Mouse (Mus musculus) adrenal gland, adult 2 months (tissue): ENCODE measurements around the gene Specc1. TPM values are rescaled to one million over a fixed set of nuclear protein-coding genes. Genes with fewer than 3 reads are reported as not detected.
"Not testable (repeated sequence)": the region's sequence is repeated elsewhere in the genome, so short reads cannot be mapped to it uniquely, and the experiment has no call there.

Experiments
- DNase-seq: peaks from one replicate; pipeline ENCODE4 v3.0.0; 2021
- long read RNA-seq: library from polyadenylated mRNA; stranded (forward); transcript quantifications from one replicate; pipeline ENCODE4 v2.0.0, GENCODE M21; 2021
- polyA plus RNA-seq: library from polyadenylated mRNA; depleted of rRNA; stranded (reverse); fragments of >200 nt; gene quantifications from 2 replicates; pipeline ENCODE4 v1.2.3, GENCODE M21; 2012; rRNA removed
- total RNA-seq, 2 experiments: library from RNA; stranded (reverse); gene quantifications; 2 replicates each; pipeline ENCODE4 v1.2.3; 2021

Gene Specc1
- total RNA-seq: 1 to 10 TPM; 6.7 to 8.4 TPM
- 1.8 and 3.1 TPM in 2 replicates for polyA plus RNA-seq
- long read RNA-seq, partial matches to known transcripts: 0 of 1 reads
- long read RNA-seq, other reads (novel, unspliced or antisense): 1 of 1 reads

DNA sequence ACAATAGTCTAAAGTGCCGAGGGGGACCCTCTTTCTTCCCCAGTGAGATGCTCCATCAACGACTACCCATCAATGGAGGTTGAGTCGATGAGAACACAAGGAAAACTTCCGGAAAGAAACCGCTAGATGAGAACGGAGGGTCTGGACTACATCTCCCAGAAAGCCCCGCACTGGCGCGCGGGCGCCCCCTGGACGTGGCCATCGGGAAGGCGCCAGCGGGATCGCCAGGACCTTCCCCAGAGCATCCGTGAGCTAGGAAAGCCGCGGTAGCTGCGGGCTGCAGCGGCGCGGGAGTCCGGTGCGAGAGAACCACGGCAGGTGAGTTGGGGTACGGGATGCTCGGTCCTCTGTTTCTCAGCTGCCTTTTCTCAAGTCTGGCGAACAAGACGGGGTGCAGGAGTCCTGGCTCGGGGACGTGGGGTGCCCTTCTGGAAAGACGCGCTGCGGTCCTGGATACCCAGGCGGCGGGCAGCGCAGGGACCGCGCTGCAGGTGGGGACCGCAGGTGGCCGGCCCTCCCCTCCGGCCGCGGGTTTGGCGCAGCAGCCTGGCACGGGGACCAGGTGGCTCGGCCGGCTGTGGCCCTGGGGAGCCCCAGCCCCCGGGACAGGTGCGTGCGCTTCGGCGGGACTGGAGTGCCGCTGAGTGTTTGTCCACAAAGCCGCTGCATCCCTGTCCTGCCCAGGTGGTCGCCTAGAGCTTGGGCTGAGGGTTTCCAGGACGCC, at the start of gene Specc1:
TSS of gene Specc1 (plus strand) at position 192 of the 724 bp plus-strand sequence.
- peak; percentile 92 for DNase-seq

GRCm38 (mm10) chr11:61908315-61908714, 48.2 kb upstream of the Specc1 start:
- DNase-seq: no peak

DNA sequence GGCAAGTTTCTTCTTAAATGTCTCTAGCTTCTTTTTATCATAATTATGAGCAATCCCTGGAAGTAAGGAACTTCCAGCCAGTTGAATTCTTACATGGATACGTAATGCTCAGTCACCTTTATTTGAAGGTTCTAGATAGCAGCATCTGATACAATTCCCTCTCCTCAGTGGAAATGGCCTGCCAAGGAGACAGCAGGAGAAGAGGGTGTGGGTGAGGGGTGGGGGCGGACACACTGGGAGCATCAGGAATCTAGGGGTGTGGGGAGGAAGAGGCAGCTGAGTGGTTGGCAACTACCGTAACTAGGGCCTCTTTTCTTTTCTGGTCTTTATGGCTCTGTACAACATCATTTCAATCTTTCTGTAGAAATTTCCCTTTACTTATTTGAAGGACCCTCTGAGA, 36.9 kb upstream of the Specc1 start:
- no peak for DNase-seq

DNA sequence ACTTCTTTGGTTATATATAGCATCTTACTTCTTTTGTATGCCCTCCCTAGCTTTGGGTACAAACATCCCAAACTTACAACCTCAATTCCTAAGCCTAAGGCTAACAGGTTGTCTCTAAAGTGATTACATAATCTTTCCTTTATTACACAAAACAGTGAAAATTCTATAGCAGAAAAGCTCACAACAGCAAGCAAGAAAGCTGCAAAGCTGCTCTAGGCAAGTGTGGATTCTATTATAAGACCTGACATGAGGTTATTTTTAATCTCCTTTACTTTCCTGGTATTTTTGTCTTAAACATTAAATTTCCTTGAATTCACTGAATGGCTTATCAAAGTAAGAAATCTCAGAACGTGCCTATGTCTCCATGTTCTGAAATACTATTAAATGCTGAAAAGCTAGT, 33.3 kb upstream of the Specc1 start:
- DNase-seq: no peak

DNA sequence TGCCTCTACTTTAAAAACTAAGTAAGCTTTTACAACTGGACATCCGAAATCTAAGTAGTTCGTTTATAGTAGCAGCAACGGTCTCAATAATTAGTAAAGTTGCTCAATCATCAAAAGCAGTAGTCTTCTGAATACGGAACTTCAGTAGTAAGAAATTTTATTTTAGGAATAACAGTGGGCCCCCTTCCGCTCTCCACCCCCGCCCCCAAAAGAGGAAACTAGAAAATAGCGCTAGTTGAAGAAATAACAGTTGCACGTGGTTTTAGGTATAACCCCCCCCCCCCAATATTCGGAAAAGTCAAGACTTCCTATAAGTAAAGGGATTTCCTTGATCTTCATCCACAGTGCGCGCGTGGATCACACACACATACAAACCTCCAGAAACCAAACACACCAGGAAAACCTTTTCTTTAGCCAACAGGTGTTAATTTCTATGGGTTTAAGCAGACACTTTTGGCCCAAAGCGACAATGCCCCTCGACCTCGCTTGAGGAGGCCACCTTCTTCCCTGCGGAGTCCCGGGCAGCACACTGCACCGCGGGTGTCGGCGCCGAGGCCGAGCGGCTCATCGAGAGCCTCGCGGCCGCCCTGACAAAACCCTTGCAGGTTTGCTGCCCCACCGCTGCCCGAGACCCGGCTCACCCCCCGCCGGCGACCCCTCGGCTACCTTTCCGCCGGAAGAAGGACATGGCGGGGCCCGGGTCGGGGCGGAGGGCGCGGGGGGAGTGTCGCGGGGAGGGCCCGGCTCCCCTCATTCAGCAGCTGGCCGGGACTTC, 27.1 kb upstream of the Specc1 start:
- no peak for DNase-seq

DNA sequence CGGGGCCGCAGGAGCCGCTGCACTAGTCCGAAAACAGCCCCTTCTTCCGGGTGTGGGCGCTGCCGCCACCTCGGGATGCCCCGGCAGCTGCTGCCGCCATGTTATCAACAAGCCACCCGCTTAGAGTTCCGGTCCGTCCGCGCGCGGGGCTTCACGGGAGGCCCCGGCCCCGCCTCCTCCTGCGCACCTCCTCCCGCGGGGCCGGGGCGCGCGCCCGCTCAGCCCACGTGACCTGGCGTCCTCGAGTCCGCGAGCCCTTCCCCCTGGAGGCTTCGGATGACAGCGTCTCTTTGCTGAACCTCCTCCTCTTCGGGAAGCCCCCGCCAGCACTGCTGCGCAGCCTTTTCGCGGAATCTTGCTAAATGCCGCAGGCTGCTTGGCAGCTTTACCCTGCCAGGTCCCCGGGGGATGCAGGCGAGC, 26.5 kb upstream of the Specc1 start, which contains the start of gene Akap10:
TSS of gene Akap10 (minus strand) at position 155 of the 420 bp plus-strand sequence.
- peak; percentile 97 for DNase-seq

DNA sequence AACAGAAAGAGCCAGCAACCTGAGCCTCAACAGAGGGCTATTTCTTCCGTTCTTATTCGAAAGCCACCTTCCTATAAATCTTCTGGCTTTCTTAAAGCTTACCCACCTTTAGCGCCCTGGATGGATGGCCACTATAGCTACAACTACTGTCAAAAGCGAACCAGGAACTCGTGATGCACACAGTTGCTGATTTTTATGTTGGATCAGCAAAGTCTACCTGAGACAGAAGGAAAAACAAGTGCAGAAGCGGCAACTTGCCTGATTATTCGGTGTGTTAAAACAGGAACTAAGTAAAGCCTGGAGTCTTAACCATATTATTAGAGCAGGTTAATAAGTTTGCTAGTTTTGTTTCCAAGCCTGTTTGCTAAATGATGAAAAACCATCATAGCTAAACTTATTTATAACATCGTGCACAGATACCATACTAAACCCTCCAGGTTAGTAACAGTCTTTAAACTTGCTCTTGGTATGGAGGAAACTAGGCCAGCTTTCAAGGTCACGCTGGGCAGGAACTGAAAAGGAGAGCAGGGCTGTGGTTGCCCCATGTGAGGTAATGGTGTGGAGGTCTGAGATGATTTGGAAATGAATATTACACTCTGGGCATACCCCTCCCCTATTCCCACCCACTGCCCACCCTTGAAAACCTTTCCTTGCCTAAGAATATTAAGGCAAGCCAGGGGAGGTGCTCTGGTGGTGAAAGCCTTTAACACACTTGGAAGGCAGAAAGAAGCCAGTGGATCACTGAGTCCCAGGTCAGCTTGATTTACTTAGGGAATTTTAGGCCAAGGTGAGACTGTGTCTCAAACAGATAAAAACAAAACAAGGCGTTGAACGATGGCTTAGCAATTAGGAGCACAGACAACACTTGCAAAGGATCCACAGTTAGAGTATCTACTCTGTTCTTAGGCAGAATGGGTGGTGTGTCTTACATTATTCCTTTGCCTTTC, 25.6 kb upstream of the Specc1 start:
- peak; percentile 40 for DNase-seq

DNA sequence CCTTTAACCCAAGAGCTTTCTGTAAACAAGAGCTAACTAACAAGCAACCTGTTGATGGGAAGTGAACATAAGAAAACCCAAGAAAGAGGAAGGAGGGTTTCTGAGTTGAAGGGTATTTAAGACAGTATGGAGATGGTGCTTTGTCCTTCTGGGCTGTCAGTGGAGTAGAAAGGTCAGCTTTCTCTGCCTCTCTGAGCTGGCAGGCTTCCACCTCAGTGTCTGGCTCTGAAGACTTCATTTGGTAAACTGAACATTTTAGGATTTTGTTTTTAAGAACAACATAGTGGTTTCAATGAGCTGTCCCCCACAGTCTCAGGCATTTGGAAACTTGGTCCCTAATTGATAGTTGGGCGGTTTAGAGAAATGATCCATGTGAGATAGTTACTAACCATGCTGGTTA, 18.8 kb upstream of the Specc1 start:
- no peak for DNase-seq

DNA sequence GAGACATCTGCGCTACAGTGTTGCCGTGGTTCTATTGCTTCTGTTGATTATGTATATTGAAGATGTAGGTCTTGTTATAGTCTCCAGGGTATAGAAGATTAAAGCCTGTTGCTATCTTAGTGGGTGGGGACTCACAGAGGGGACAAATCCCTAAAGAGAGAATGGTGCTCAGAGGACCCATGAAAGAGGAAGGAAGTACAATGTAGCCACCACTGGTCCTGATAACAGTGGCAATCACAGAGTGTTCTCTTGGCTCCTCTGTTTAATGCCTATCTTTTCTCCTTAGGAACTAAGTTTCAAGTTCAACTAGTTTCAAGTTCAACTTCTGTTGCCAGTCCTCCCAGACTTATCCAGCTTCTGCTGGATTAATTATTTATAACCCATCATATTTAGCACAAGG, 13.7 kb upstream of the Specc1 start:
- no peak for DNase-seq

DNA sequence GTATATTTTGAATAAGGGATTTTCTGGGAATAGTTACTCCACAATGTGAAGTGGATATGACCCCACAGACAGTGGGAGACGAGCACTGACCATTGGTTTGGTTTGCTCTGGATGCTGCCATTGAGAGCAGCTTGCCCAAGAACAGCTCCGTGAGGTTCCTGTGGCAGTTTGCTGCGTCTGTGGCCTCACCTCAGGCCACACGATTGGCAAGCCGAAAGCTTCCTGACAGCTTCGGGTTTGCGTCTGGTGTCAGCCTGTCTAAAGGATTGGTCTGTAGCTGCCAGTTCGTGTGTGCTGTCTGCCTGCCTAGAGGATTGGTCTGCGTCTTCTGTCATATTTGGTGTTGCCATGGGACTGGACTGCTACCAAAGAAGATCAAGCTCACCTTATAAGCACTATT, 12.1 kb upstream of the Specc1 start:
- no peak for DNase-seq

DNA sequence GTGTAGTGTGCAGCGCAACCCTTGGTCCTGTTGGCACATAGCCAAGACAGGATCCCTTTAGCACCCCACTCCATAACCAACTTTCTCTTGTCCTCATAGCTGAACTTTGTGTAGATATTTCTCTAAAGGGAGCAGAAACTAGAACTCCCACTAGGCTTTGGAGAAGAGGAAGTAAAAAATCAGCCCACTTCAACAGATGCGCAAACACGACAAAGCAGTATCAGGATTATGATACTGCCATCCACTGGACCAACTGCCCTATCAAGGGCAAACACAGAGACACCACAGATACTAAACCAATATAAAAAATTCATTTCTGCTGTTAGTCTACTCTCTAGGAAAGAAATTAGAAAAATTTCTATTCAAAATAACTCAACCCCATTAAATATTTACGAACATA, 10.0 kb upstream of the Specc1 start:
- no peak for DNase-seq

- DNase-seq: peak; percentile 32
Measured at GRCm38 (mm10) chr11:61949315-61949714, 7.2 kb upstream of the Specc1 start.

DNA sequence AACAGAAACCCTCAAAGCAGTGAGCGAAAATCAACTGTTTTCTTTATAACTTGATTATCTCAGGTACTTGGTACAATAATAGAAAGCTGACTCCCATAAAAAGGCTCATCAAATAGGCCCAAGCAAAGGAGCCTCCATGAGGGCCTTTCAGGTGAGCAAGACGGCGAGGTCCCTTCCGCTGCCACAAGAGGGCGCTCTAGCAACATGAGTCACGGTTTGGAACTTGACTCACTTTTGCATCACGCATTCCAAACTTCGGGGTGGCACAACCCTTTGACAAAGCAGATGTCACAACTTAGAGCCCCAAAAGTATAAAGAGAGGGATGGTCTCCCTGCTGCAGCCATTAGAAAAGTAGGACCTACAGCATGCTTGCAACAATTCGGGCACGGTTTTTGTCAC, 5.9 kb upstream of the Specc1 start:
- DNase-seq: peak; percentile 79

DNA sequence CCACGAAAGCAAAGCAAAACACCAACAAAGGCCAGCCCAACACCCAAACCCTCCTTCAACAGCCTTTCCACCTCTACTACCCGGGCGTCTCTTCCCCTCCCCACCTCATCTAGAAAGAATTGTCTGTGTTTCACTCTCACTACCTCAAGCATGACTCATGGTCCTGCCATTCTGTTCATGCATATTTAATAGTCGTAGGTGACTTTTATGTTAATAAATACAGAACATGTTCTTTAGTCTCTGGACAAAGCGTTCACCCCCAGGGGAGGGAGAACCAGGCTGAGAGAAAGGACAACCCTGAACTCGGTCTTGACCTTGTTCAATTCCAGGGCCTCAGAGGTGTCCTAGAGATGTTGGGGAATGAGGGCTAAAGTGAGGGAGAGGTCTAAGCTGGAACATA, 1.4 kb upstream of the Specc1 start:
- DNase-seq: no peak

- DNase-seq: no peak
Measured at GRCm38 (mm10) chr11:61955951-61956350, 612 bp upstream of the Specc1 start.

- DNase-seq: no peak
Measured at GRCm38 (mm10) chr11:61957296-61957813, 792 bp downstream of the Specc1 start.

DNA sequence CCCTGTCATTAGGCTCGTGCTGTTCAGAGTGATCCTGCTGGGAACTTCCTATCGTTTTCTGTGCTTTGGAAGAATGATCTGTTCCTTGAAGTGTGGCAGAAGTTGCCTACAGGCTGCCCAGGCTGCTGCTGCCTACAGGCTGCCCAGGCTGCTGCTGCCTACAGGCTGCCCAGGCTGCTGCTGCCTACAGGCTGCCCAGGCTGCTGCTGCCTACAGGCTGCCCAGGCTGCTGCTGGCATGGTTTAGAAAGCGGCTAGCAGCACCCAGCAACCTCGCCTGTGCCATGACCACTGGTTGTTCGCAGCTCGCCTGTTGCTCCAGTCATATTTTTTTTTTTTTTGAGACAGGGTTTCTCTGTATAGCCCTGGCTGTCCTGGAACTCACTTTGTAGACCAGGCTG, 2.1 kb downstream of the Specc1 start:
- not testable (repeated sequence) for DNase-seq

GRCm38 (mm10) chr11:61960096-61960495, 3.5 kb downstream of the Specc1 start:
- no peak for DNase-seq

GRCm38 (mm10) chr11:61962684-61963083, 6.1 kb downstream of the Specc1 start:
- no peak for DNase-seq

DNA sequence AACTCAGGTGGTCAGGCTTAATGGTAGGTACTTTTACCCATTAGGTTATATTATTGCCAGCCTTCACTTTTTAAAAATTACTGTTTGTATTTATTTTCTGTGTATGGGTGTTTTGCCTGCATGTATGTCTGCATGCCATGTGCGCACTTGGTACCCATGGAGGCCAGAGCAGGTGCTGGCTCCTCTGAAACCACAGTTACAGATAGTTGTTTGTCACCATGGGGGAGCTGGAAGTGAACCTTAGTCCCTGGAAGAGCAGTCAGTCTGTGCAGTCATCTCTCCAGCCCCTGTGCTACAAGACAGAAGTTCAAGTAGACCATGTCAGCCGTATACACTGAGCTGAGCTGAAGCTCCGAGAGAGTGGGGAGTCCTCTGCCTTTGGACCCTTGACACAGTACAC, 6.6 kb downstream of the Specc1 start:
- no peak for DNase-seq

DNA sequence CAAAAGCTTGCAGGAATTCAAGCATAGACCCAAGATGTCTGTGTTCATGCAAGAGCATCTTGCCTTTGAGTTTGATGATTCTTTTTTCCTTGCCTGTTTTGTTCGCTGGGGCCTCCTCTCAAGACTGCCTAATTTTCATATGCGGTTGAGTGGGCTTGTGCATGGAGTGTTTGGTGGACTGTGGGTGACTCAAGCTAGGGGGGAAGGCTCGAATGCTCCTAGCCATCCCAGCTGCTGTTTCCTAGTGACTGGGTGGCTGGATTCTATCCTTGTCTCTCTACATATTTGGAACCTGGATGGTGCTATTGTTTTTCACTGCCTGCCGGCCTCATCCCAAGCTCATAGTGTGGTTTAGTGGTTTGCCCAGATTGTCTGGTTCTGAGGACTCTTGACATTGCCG, 8.0 kb downstream of the Specc1 start:
- no peak for DNase-seq

GRCm38 (mm10) chr11:61967034-61967433, 10.5 kb downstream of the Specc1 start:
- no peak for DNase-seq
